Mouse (Mus musculus) MEL (cell line): ENCODE results near the gene Ptar1. TPM values are rescaled to one million over a fixed set of nuclear protein-coding genes. Genes with fewer than 3 reads are reported as not detected.
A peak's percentile ranks its signal among the peaks of the same experiment; 100 is the strongest.

Experiments
- DNase-seq: peaks from one replicate; pipeline ENCODE4 v3.0.0; 2011; ENCODE audit warnings: low read depth, low spot score
- H3K27ac ChIP-seq: 2 replicates; pipeline ENCODE4 v1.5.1; 2012; ENCODE audit warnings: low read depth, mild to moderate bottlenecking, control low read depth, low read length, moderate library complexity; ENCODE audit not compliant: control insufficient read depth
- H3K27me3 ChIP-seq, 2 experiments: fragments of 150-350 bp in 1 of 2; sonication (generic) in 1 of 2; 2 replicates each; pipeline ENCODE4 v1.6.1; 2012; ENCODE audit warnings: low read length in 2 of 2, mild to moderate bottlenecking in 2 of 2, improper control_type of control experiment in 1 of 2, moderate library complexity in 1 of 2; ENCODE audit not compliant: insufficient read depth in 2 of 2, control insufficient read depth in 1 of 2
- H3K36me3 ChIP-seq, 2 experiments: 2 replicates each; pipeline ENCODE4 v1.6.1; 2012 to 2014; ENCODE audit warnings: low read length in 2 of 2, improper control_type of control experiment in 1 of 2, inconsistent platforms in 1 of 2, mild to moderate bottlenecking in 1 of 2; ENCODE audit not compliant: insufficient read depth in 2 of 2, control insufficient read depth in 1 of 2
- H3K4me1 ChIP-seq, 2 experiments: fragments of 150-350 bp in 1 of 2; sonication (generic) in 1 of 2; 2 replicates each; pipeline ENCODE4 v1.6.1; 2012; ENCODE audit warnings: low read length in 2 of 2, improper control_type of control experiment in 1 of 2, mild to moderate bottlenecking in 1 of 2; ENCODE audit not compliant: insufficient read depth in 2 of 2, control insufficient read depth in 1 of 2
- H3K4me3 ChIP-seq, 2 experiments: fragments of 150-350 bp in 1 of 2; sonication (generic) in 1 of 2; 2 replicates each; pipeline ENCODE4 v1.5.1; 2012; ENCODE audit warnings: low read depth in 2 of 2, low read length in 2 of 2, mild to moderate bottlenecking in 2 of 2, moderate library complexity in 2 of 2, control low read depth in 1 of 2, improper control_type of control experiment in 1 of 2; ENCODE audit not compliant: control insufficient read depth in 1 of 2, insufficient read depth in 1 of 2
- H3K79me2 ChIP-seq: 2 replicates; pipeline ENCODE4 v1.6.1; 2012; ENCODE audit warnings: mild to moderate bottlenecking, low read length, moderate library complexity; ENCODE audit not compliant: control insufficient read depth, poor library complexity, insufficient read depth
- H3K9ac ChIP-seq: 2 replicates; pipeline ENCODE4 v1.6.1; 2012; ENCODE audit warnings: low read depth, mild to moderate bottlenecking, control low read depth, low read length, moderate library complexity; ENCODE audit not compliant: control insufficient read depth, poor library complexity, severe bottlenecking
- H3K9me3 ChIP-seq: fragments of 150-350 bp; sonication (generic); replicated peaks from 2 replicates; pipeline ENCODE4 v1.6.1; 2012; ENCODE audit warnings: mild to moderate bottlenecking, low read length, improper control_type of control experiment, moderate library complexity; ENCODE audit not compliant: insufficient read depth
- CTCF ChIP-seq, 3 experiments: IDR thresholded peaks in 2 of 3; conservative IDR thresholded peaks in 1 of 3; 2 replicates each; pipeline ENCODE4 v1.5.1; 2011 to 2012; ENCODE audit warnings: low read length in 3 of 3, low read depth in 2 of 3, mild to moderate bottlenecking in 2 of 3, improper control_type of control experiment in 1 of 3, inconsistent platforms in 1 of 3, mixed read lengths in 1 of 3, moderate library complexity in 1 of 3; ENCODE audit not compliant: control insufficient read depth in 1 of 3, insufficient read depth in 1 of 3, poor library complexity in 1 of 3, severe bottlenecking in 1 of 3
- ELF1 ChIP-seq: IDR thresholded peaks from 2 replicates; pipeline ENCODE4 v1.6.1; 2014; ENCODE audit warnings: low read depth, mild to moderate bottlenecking, inconsistent platforms, low read length, improper control_type of control experiment, moderate library complexity
- EP300 ChIP-seq, 2 experiments: IDR thresholded peaks; 2 replicates each; pipeline ENCODE4 v1.6.1; 2011; ENCODE audit warnings: improper control_type of control experiment in 2 of 2, low read length in 2 of 2, low read depth in 1 of 2, mild to moderate bottlenecking in 1 of 2
- ETS1 ChIP-seq: IDR thresholded peaks from 2 replicates; pipeline ENCODE4 v1.6.1; 2012; ENCODE audit warnings: low read depth, mild to moderate bottlenecking, inconsistent platforms, low read length, improper control_type of control experiment, moderate library complexity
- GATA1 ChIP-seq: IDR thresholded peaks from 2 replicates; pipeline ENCODE4 v1.6.1; 2011; ENCODE audit warnings: low read depth, low read length, improper control_type of control experiment
- HCFC1 ChIP-seq: IDR thresholded peaks from 2 replicates; pipeline ENCODE4 v1.6.1; 2012; ENCODE audit warnings: low read depth, mild to moderate bottlenecking, inconsistent platforms, low read length, improper control_type of control experiment, moderate library complexity
- KAT2A ChIP-seq: conservative IDR thresholded peaks from 2 replicates; pipeline ENCODE4 v1.6.1; 2012; ENCODE audit warnings: low read depth, low read length, improper control_type of control experiment, inconsistent platforms
- MEF2A ChIP-seq: IDR thresholded peaks from 2 replicates; pipeline ENCODE4 v1.6.1; 2014; ENCODE audit warnings: low read depth, mild to moderate bottlenecking, inconsistent platforms, low read length, improper control_type of control experiment; ENCODE audit not compliant: poor library complexity, insufficient replicate concordance, severe bottlenecking; ENCODE audit errors: extremely low read depth
- MXI1 ChIP-seq: IDR thresholded peaks from 2 replicates; pipeline ENCODE4 v1.6.1; 2011; ENCODE audit warnings: mild to moderate bottlenecking, low read depth, low read length, improper control_type of control experiment
- MYB ChIP-seq: IDR thresholded peaks from 2 replicates; pipeline ENCODE4 v1.6.1; 2011; ENCODE audit warnings: mild to moderate bottlenecking, low read depth, low read length, improper control_type of control experiment
- NRF1 ChIP-seq: IDR thresholded peaks from 2 replicates; pipeline ENCODE4 v1.6.1; 2014; ENCODE audit warnings: low read depth, mild to moderate bottlenecking, inconsistent platforms, low read length, improper control_type of control experiment, moderate library complexity; ENCODE audit not compliant: poor library complexity, insufficient read depth, severe bottlenecking
- POLR2AphosphoS2 ChIP-seq: IDR thresholded peaks from 2 replicates; pipeline ENCODE4 v1.6.1; 2011; ENCODE audit warnings: low read length, improper control_type of control experiment
- RAD21 ChIP-seq: IDR thresholded peaks from 2 replicates; pipeline ENCODE4 v1.6.1; 2011; ENCODE audit warnings: mild to moderate bottlenecking, low read depth, low read length, improper control_type of control experiment
- RCOR1 ChIP-seq: IDR thresholded peaks from 2 replicates; pipeline ENCODE4 v1.6.1; 2012; ENCODE audit warnings: low read depth, mild to moderate bottlenecking, inconsistent platforms, low read length, improper control_type of control experiment
- SMC3 ChIP-seq: IDR thresholded peaks from 2 replicates; pipeline ENCODE4 v1.6.1; 2011; ENCODE audit warnings: low read depth, low read length, improper control_type of control experiment
- TCF12 ChIP-seq: IDR thresholded peaks from 2 replicates; pipeline ENCODE4 v1.6.1; 2014; ENCODE audit warnings: low read depth, mild to moderate bottlenecking, inconsistent platforms, low read length, improper control_type of control experiment, moderate library complexity
- USF2 ChIP-seq, 2 experiments: IDR thresholded peaks; 2 replicates each; pipeline ENCODE4 v1.6.1; 2011 to 2012; ENCODE audit warnings: improper control_type of control experiment in 2 of 2, low read length in 2 of 2, borderline replicate concordance in 1 of 2, inconsistent platforms in 1 of 2, low read depth in 1 of 2, mild to moderate bottlenecking in 1 of 2; ENCODE audit not compliant: insufficient read depth in 1 of 2
- ZC3H11A ChIP-seq: IDR thresholded peaks from 2 replicates; pipeline ENCODE4 v1.6.1; 2012; ENCODE audit warnings: low read depth, mild to moderate bottlenecking, inconsistent platforms, low read length, improper control_type of control experiment
- polyA plus RNA-seq, 2 experiments: library from polyadenylated mRNA; stranded (reverse) in 1 of 2; unstranded in 1 of 2; fragments of >175 nt in 1 of 2; fragments of >200 nt in 1 of 2; gene quantifications; 2 replicates each; pipeline versions ENCODE4 v1.2.1 to v1.2.4; 2012; ENCODE audit warnings: low replicate concordance in 2 of 2, low read depth in 1 of 2; ENCODE audit not compliant: insufficient read length in 2 of 2, insufficient read depth in 1 of 2, missing spikeins in 1 of 2
- total RNA-seq: library from RNA; depleted of rRNA; stranded (reverse); fragments of 300-350 nt; gene quantifications from 2 replicates; pipeline ENCODE4 v1.2.3, GENCODE M21; 2012

Gene Ptar1
- total and polyA plus RNA-seq, 3 experiments: 4.9 to 6.9 TPM; not detected in 1

DNA sequence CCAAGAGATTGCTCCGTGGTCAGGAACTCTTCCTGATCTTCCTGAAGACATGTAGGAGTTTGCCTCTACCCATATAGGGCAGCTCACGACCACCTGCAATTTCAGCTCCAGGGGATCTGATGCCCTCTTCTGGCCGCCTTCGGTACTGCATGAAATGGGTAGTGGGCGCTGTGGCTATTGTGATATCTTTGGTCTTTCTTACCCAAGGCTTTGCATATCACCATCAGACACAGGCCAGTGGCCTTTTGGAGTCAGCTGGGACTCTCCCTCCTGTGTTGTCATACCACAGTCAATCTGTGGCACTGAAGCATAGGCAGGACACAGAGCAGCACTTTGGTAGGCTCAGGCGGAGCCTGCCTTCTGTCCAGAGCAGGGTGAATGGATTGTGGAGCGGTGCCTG, 84.7 kb downstream of the Ptar1 start:
- DNase-seq: peak; percentile 45
- Histone ChIP-seq H3K79me2 (no peaks in the 10 kb centered on the region), H3K4me1 (no peaks in the 10 kb centered on the region), H3K9me3 (no peaks in the 10 kb centered on the region), H3K27ac (no peak overlapping the region), H3K9ac (no peak overlapping the region), H3K4me3 (no peak overlapping the region), H3K27me3 (no peaks in the 10 kb centered on the region; a peak in 1 of 4 replicates), H3K36me3 (no peaks in the 10 kb centered on the region)
- TF ChIP-seq ZC3H11A (peak; percentile 11; the same call in 1 of the 2 replicates), TCF12 (no peak), SMC3 (peak; percentile 44), CTCF (IDR thresholded peaks at IDR 0.05 in 2 of 3, conservative IDR thresholded peaks at IDR 0.05 in 1 of 3; ENCODE audit: control insufficient read depth in 1 of 3, insufficient read depth in 1 of 3, low read depth in 2 of 3, low read length in 3 of 3, poor library complexity in 1 of 3, severe bottlenecking in 1 of 3) (peak; percentile 56 to 68 (median 63)), RAD21 (peak; percentile 34), HCFC1 (no peak)

- Histone ChIP-seq H3K9ac (no peak overlapping the region), H3K9me3 (no peaks in the 10 kb centered on the region), H3K4me1 (peaks cover 0 to 4% of the 10 kb centered on the region in 2 experiments; a peak in 1 of 4 replicates), H3K27ac (no peak overlapping the region), H3K79me2 (no peaks in the 10 kb centered on the region), H3K4me3 (no peak overlapping the region), H3K36me3 (no peaks in the 10 kb centered on the region), H3K27me3 (no peaks in the 10 kb centered on the region; a peak in 1 of 4 replicates)
- no peak for DNase-seq
- TF ChIP-seq CTCF (IDR thresholded peaks at IDR 0.05 in 2 of 3, conservative IDR thresholded peaks at IDR 0.05 in 1 of 3; ENCODE audit: control insufficient read depth in 1 of 3, insufficient read depth in 1 of 3, low read depth in 2 of 3, low read length in 3 of 3, poor library complexity in 1 of 3, severe bottlenecking in 1 of 3): no peak
Measured at GRCm38 (mm10) chr19:23775356-23775755, 88.1 kb downstream of the Ptar1 start.

DNA sequence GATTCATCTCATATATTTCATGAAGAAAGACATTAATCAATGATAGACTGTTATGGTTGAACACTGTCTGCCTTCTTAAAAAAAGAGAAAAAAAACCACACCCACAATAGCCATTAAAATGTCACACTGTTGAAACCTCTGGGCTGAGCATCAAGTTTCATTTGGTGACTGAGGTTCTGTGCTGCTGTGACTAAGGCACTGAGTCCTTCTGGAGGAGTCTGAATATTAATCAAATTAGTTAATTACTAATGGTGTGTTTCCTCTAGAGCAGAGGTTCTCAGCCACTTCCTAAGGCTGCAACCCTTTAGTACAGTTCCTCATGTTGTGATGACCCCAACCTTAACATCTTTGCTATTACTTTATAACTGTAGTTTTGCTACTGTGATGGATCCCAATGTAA, 91.9 kb downstream of the Ptar1 start:
- H3K4me3 ChIP-seq: no peak overlapping the region
- no peaks in the 10 kb centered on the region for H3K9me3 ChIP-seq
- DNase-seq: no peak
- H3K27me3 ChIP-seq: no peaks in the 10 kb centered on the region
- TF ChIP-seq EP300 (IDR thresholded peaks at IDR 0.05; ENCODE audit: low read depth in 1 of 2, low read length in 2 of 2) (no peak), KAT2A (no peak), MEF2A (no peak), NRF1 (no peak), GATA1 (no peak), HCFC1 (no peak), ELF1 (no peak), MXI1 (no peak), MYB (no peak), RCOR1 (no peak), USF2 (IDR thresholded peaks at IDR 0.05; ENCODE audit: borderline replicate concordance in 1 of 2, insufficient read depth in 1 of 2, low read depth in 1 of 2, low read length in 2 of 2) (no peak), POLR2AphosphoS2 (no peak), ETS1 (no peak)
- H3K36me3 ChIP-seq: no peaks in the 10 kb centered on the region; a peak in 1 of 4 replicates
- no peaks in the 10 kb centered on the region for H3K79me2 ChIP-seq
- H3K27ac ChIP-seq: no peak overlapping the region
- peaks cover 0 to 7% of the 10 kb centered on the region in 2 experiments; a peak in 1 of 4 replicates for H3K4me1 ChIP-seq
- no peak overlapping the region for H3K9ac ChIP-seq
